Mouse (Mus musculus): ENCODE measurements at regions not wholly inside any gene's neighbourhood (a gene's known extent, or its start where the extent isn't known, plus 50 kb on each side); places are given as distances from the start of the nearest gene placed in this dataset.

DNA sequence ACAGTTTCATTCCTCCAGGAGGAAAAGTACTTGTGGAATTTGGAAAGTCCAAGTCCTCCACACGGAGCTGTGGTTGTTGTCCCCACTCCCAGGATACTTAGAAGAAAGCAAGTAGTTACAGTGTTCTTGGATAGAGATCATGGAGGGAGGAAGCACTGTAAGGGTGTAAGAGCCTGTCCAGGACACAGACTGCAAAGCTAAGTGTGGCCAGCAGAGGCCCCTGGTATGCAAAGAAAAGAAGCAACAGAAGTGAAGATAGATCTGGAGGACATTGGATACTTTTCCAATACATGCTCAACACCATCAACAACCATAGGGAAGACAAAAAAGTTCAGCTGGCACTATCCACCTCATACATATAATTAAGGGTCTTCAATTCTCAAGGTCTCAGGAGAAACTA lies 197.4 kb downstream of the Meis1 start:
- DNase-seq: no peak

DNA sequence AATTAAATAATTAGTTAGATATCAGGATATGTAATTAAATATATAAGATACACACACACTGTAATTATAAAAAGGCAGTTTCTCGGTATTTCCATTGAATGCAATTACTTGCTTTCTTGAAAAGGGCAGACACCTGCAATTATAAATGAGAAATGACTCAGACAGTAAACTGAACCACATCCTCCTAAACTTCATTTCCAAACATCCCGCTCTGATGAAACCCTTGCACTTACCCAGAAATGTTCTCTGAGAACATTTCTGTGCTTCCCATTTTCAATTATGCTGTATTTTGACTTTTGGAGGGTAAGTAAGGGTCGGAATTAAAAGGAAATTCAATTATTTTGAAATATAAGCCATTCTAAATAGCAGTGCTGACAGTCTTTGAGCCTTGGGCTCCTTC lies 204.7 kb downstream of the Meis1 start:
- no peak for DNase-seq

DNA sequence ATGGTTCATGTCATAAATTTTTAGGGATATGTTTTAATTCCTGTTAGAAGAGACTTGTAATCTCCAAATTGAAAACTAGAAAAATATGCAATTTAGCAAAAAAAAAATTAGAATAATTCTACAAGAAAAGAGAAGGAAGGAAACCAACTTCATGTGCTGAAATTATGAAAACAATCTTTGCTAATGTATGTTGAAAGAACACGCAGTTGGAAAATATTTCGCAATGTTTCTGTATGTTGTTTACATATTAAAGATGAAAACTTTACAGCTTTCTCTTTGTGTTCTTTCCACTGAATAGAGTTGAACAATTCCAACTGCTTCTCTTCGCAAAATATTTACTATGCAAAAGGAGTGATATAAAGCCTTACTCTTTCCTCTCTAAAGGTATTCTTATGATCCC lies 251.3 kb downstream of the Meis1 start:
- no peak for DNase-seq

DNA sequence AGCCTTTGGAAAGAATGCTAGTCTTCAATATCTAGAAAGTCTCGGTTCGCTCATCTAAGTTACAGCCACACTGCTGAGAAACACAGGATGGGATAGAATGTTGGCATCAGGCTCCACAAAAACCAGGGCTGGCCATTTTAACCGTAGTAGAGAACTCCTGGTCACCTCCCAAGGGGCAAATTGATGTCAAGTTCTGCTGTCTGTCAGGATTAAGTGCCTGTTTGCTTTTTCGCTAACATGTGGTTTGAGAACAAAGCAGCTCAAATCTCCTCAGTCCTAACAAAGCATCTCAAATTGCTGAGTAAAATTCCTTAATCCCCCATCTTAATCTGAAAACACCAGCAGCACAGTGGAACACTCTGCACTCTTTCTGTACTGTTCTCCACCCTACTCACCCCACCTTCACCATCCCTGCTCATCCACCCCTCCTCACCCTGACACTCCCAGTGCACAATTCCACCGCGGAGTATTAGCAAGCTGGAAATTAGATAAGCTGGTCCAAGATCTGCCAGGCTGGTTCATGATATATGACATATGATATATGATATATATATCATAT lies 252.2 kb downstream of the Meis1 start:
- DNase-seq: no peak

DNA sequence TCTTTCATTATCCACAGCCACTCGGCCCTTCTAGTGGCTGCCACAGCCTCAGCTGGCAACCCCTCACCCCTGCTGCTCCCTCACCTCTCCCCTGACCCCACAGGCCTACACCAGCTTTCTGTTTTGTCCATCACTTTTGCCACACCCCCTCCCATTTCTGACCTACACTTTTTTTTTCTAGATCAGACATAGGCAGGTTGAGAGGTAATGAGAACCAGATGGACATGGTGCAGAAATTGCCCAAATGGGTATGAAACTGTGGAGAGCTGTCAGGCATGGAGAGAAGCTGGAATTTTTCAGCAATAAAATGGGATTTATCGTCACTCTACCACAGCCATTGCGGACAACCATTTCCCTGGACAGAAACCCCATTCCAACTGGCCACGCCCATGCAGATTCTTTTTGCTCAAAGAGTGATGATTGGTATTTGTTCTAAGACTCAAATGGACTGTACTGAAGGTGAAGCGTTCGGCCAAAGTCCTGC lies 260.2 kb downstream of the Meis1 start:
- peak in 1 of 2 experiments; percentile 45 for DNase-seq

DNA sequence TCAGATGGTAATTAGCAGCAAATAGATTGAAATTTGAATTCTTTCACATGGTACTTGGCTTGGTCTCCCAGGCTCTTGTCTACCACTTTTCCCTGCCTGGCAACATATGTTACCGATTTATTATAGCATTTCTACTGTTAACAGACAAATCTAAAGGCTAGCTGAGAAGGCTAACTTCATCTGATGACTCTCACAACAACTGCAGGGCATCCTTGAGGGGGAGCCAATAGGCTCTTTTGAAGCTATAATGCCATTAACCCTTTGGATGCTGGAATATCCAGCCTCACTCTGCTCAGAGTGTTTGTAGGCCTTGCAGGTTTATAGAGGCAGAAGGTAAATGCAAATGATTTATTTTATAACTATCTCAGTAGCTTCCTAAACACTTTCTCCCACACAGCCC lies 262.2 kb downstream of the Meis1 start:
- DNase-seq: peak; percentile 31 to 61

DNA sequence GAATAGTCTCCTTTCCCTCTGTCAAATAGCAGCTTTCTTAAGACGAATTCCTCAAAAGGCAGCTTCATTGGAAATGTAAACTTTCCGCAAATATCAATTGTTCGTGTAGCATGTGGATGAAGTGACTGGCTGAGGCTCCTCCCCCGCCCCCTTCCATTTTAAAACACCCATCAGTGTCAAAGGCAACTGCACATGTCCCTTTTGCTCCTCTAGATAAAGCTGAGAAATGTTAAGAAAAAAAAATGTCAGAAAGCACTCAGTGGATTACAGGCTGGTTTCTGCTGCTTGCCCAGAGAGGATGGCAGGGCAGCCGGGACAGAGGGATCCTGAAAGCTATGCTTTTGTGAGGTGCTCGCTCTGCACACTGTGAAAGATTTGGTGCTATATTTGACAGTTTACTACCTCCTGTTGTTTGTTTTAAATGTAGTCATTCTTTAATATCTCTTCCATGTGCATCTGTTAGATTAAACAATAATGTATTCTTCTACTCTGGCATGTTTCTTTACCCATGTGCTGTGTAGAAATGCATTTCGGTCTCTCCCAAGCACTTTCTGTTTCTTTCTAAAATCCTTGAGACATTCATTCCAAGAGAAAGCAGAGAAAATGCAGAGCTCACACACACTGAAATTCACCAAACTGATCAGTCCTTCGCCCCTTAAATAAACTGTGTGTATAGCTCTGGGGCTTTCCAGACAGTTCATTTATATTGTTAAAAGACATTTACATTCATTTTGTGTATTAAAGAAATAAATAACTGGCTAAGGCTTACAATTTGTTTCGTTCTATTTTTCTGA lies 263.9 kb downstream of the Meis1 start:
- peak; percentile 63 to 74 for DNase-seq

DNA sequence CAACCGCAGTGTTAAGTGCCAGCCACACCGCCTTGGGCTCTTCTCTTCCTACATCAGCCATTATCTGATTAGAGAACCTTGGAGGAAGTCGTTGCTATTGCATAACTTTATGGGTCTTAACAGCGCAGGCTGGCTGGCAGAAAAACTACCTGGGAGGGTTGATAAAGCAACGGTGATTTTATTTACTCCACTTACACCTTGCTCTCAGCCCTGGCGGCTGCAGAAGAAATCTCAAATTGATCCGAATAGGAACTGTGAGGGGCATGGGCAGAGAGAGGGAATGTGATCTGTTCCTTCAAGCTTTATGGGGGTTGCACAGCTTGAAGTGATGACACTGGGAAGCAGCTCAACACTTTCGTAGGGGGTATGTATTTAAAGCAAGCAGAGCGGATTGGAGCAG lies 264.9 kb downstream of the Meis1 start:
- peak; percentile 52 to 75 for DNase-seq

DNA sequence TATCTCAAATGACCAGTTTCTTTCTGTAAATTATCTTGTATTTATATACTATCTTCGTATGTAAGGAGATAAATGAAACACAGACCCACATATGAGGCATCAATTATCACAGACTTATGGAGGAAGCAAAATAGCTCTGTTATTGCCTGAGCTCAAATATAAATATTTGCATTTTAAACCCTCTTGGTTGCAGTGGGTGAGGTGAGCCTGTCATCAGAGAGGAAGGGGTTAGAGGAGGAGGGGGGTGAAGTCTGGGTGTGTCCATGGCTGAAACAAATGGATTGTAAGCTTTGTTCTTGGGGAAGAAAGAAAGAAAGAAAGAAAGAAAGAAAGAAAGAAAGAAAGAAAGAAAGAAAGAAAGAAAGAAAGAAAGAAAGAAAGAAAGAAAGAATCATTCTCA lies 265.5 kb downstream of the Meis1 start:
- peak; percentile 22 to 55 for DNase-seq

DNA sequence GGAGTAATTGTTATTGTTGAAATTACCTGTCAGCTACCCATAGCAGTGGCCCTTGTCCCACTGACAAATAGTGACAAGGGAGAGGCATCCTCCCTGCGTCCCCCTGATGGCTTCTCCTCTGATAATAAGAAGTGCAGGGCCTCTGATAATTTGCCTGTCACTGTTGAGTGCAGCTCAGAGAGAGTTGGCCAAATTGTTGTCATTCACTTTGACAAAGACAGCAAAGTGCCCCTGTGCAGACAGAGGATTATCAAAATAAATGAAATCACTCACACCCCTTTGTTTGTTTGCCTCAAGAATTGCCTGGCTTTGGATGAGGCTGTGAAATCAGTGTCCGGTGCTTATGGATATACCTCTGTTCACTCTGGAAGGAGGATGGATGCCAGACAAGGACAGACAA lies 266.3 kb downstream of the Meis1 start:
- peak; percentile 57 to 72 for DNase-seq

DNA sequence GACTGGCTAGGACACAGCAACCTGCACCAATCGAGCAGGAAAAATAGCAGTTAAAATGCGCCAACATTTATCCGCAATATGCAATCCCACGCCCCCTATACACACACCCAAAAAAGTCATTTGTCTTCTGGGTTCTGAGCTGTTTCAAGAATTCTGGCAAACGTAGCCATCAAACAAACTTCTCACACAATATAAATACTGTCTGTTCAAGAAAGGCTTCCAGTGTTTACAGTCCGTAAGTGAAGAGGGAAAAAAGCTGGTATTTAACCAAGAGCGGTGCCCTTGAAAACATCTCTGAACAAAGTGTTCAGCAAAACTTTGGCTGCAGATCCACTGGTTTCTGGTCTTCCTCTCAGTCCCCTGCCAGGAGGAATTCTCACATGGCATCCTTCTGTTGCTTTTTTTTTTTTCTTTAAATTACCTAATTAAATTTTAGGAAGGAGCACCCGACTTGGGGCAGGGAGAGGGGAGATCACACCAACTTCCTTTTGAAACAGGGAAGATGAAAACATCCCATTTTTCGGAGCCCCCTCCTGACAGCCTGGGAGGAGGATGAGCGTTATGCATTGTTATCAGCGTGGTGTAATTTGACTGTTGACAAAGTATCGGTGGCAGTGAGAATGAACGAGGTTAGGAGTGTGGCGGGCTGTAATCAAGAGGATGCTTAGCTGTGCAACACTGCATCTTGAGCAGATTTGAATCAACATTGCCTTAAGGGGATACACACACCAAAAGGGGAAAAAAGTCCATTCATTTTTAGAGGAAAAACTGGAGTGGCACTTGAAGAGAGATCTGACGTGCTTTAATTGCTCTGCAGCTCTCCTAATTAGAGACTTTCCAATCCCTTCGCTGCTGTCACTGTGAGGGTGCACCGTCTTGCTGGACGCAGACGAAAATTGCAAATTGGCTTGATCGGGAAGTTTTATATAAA lies 267.6 kb downstream of the Meis1 start:
- DNase-seq: peak; percentile 58 to 78

DNA sequence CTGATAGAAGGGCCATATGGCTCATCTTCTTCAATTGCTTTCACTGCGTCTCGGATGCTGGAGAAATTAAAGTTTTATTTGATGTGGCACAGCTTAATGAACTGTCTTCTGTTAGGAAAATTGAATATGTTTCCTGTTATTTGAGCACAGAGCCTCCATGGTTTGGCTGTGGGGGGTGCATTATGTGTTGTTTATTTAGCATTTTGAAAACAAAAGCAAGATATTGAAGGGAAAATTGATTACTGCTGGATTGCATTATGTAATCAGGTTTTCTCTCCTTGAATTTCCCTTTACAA lies 268.8 kb downstream of the Meis1 start:
- peak; percentile 18 to 54 for DNase-seq

DNA sequence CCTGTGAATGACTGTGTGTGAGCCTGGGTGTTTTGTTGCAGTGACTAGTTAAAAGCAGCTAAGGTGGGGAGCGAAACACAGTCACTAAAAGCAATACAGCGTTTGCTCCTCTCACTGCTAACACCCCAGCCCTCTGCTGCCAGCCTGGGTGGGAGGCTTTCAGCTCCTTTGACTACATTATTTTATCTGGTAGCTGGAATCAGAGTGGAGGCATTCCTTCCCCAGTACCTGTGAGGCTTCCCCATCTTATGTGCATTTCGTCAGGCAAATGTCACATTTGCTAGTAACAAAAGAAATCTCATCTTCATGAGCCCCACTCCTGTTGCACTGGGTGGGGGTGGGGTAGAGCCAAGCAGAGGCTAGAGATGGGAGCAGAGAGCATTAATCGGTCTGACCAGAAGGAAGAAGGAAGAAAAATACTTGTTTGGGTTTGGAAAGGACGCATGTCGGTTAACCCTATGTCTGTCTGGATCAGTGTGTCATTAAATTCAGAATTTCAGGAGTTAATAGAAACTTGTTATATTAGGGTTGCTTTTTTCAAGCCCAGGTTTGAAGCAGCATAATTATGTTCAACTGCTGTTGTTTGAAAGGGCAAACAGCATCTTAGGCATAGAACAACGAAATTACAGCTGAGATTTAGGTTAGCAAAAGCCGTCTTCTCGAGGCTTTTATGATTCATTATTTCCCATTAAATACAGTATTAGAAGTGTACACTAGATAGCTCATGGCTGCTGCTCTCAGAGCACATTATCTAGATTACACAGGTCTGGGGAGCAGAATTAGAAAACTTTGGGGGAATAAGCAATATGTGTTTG lies 269.3 kb downstream of the Meis1 start:
- peak; percentile 58 to 72 for DNase-seq

DNA sequence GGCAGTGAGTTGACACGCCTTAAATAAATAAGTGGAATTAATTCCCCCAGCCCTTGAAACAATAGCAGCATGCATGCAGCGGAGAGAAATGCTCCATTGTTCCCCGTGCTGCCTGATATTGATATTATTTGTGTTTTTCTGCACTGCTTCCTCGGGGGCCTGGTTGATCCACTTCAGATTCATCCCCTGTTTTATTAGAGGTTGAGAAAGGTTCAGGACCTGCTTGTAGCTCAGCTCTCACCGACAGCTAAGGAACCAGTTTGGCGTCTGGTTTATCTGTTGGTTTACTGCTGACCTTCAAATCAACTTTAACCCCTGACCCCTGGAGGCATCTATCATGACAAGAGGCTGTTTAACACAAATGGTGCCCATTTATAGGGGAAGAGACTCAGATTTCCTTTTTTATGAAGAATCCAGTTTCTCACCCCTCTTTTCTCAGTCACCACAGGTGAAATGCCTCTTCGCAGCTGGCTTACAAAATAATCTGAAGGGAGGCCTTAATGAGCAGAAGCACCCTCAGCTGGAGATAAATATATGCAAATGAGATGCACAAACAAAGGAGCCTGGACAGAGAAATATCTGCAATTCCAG lies 270.8 kb downstream of the Meis1 start:
- peak; percentile 34 to 61 for DNase-seq

DNA sequence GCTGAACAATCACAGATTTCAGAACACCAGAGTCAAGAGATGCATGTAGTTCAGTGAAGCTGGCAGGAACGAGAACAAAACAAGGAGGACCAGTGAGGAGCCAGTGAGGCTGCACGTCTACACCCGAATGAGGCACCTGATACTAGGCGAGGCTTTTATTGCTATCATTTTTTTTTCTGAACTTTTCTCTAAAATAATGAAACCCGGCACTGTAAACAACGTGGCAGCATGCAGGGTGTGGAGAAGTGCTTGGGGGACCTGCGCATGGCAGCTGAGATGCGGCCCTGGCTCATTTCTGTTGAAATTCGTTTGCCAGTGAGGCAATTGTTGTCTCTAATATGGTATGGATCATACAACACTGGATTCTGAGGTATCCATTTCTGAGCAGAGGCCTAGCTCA lies 271.4 kb downstream of the Meis1 start:
- peak; percentile 35 to 55 for DNase-seq

DNA sequence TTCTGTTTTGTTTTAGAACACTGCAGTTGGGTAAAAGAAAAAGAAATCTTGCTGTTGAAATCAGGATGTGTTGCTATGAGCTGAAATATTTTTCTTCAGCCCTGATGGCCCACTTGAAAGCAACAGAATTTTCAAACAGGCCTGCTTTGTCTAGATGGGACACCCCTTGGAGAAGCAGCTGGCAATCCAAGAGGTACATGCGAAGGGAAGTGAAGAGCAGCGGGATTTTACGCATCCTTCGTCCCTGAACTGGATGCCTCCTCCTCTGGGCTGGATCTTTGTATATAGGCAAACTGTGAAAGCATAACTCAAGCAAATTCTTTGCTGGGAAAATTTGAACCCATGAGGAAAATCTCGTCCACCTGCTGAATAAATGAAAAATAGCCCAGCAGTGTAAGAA lies 272.3 kb downstream of the Meis1 start:
- DNase-seq: peak; percentile 40 to 52

DNA sequence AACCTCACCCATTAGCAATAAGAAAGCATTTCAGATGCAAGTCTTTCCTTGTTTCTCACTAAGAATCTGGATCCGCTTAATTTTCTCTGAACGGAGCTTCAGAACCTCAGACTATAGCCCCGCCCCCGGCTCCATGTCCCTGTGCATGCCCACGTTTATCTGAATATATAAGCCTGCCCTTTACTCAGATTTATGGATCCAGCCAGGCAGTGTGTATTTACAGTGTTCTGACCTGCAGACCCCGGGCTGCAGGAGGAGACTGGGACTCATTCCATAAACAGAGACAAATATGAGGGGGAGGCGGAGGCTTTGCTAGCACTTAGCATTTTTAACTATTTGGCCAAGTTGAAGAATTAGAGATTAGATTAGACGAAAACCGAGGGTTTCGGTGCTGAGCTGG lies 272.9 kb downstream of the Meis1 start:
- DNase-seq: peak; percentile 50 to 55

DNA sequence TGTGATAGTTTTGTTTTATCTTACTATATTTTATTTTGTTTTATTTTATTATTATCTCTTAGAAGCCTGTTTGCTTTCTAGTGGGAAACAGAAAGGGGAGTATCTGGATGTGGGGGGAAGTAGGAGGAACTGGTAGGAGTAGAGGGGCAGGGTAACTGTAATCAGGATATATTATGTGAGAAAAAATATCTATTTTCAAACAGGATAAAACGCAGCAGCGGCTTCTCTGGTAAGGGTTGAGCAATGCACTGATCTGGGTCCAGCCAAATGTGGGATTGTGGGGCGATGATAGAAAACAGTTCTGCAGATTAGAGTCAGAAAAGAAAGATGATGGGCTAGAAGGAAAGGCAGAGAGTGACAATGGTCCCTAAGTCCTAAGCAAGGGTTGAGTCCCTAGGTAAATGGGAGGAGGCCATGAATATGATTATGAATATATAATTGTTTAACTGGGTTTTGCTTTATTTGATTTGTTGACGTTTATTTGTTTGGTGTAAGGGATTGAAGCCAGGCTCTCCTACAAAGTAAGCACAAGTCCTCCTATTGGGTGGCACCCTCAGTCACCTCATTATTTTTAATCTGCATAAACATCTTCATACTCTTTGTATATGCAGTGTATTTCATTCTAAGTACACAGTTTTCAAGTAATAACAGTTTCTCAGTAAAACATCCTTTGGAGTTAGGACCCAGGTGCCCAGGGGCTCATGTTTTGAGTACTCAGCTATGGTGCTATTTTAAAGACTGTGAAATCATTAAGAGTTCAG lies 283.7 kb downstream of the Meis1 start:
- no peak for DNase-seq

DNA sequence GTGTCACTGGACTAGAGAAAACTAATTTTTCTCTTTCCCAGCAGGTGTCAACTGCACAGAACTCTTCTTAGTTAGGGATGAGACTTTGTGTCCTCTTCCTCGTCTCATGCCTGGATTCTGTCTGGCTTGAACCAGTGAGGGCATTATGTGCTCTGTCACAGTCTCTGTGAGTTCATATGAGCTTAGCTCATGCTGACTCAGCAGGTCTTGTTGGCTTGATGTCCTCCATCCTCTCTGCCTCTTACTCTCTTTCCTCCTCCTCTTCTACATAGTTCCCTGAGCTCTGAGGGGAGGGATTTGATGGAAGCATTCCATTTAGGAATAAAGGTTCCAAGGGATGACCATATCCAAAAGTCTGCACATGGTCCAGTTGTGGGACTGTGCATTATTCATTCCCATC lies 284.7 kb downstream of the Meis1 start:
- DNase-seq: no peak

DNA sequence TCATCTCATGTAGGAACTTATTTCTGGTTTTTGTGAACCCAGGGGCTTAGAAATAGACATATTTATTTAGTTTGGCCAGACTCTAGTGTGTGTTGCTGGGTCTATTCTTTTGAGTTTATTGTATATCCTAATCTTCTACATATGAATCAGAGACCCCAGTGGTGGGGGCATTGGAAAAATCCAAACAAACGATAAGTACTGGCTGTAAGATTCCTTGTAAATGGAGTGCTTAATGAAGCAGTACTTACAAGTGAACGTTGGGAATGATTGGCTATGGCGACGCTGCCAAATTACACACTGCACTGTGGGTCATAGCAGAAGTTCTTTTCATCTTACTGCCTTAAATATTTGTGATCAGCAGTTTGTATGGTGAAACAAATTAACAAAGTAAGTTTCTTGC lies 289.0 kb downstream of the Meis1 start:
- no peak for DNase-seq

DNA sequence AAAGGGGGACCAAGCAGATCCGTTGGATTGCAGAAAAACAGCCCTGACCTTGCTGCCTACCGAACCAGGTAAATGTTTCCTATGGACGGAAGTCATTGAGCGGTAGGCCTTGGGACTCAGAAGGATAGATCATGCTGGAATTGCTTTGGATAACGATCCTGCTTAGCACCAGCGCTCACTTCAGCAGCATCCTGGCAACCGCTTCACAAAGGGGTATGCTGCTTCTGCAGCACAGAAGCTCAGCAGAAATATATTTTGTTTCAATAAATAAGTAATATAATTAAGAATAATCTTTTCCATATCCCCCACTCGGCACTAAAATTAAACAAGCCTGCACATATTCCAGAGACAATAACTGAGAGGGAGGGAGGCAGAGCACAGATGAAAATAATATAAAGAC lies 296.0 kb downstream of the Meis1 start:
- DNase-seq: no peak

DNA sequence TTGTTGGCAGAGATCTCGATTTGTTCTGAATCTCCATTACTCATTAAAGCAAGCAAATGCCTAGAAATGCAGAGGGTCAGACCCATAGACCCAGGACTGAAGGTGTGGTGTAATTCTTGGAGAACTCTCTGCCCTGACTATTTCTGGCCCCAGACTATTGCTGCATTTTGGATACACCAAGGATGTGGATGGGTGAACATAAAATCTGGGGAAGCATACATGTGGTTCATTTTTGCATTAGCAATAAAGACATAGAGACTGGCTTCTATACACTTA lies 303.0 kb downstream of the Meis1 start:
- no peak for DNase-seq

All from cerebellum, postnatal 14 days (tissue).